ENCODE assay signal across 8 mouse cellular contexts in genomic region chr10:54076420-54076819, GRCm38 (mm10). TPM values are rescaled to one million over a fixed set of nuclear protein-coding genes. Genes with fewer than 3 reads are reported as not detected.
DNase-seq lines count a peak whose midpoint lies in the region; ATAC-seq lines count a peak whose summit lies in the region.

Man1a (minus strand) TSS chr10:54076609.

- peak; percentile 6 to 13 for DNase-seq in cerebellum, postnatal 10 days
- no peak for DNase-seq in cerebellum, adult 18-20 months
- peak; percentile 9 to 10 for DNase-seq in adrenal gland, postnatal 36 days
- DNase-seq in gastrocnemius, adult 18-20 months (ENCODE audit: low spot score): peak; percentile 50
- DNase-seq in hindbrain, embryonic 14.5 days (ENCODE audit: low spot score): no peak
- no peak for DNase-seq in MN1 (ENCODE audit: low spot score)

- peak within 1 kb of the TSS; percentile 69 for H3K9ac ChIP-seq in hindbrain, embryonic 14.5 days
- peak within 1 kb of the TSS; percentile 69 for H3K9ac ChIP-seq in limb, embryonic 15.5 days

- H3K4me1 ChIP-seq in hindbrain, embryonic 14.5 days (replicated peaks; ENCODE audit: control insufficient read depth, insufficient read depth, low read length): peaks cover 13% of the 10 kb centered on the region; the same call in 1 of the 2 replicates
- H3K4me1 ChIP-seq in limb, embryonic 15.5 days: peaks cover 27% of the 10 kb centered on the region

- peaks cover 14% of the 10 kb centered on the region for H3K27me3 ChIP-seq in hindbrain, embryonic 14.5 days (ENCODE audit: control insufficient read depth, insufficient read depth, low read length)
- no peaks in the 10 kb centered on the region for H3K27me3 ChIP-seq in limb, embryonic 15.5 days

- no peak for ATAC-seq in hindbrain, embryonic 14.5 days (ENCODE audit: low FRiP score)
- ATAC-seq in limb, embryonic 15.5 days (ENCODE audit: insufficient number of reproducible peaks, low FRiP score, low TSS enrichment, low read depth): no peak
- ATAC-seq in monocyte, adult 5-6 weeks (replicated peaks; ENCODE audit: insufficient number of reproducible peaks, low FRiP score, low TSS enrichment, poor library complexity, severe bottlenecking): no peak

- no peak within 1 kb of the TSS for H3K27ac ChIP-seq in hindbrain, embryonic 14.5 days
- H3K27ac ChIP-seq in limb, embryonic 15.5 days: peak within 1 kb of the TSS; percentile 78

- WGBS in hindbrain, embryonic 14.5 days: 6% methylated on average over 4 of the region's 4 CpGs
- WGBS in limb, embryonic 15.5 days: 8% methylated on average over 4 of the region's 4 CpGs

- no peaks in the 10 kb centered on the region for H3K36me3 ChIP-seq in hindbrain, embryonic 14.5 days (replicated peaks; ENCODE audit: control insufficient read depth, insufficient read depth)
- no peaks in the 10 kb centered on the region for H3K36me3 ChIP-seq in limb, embryonic 15.5 days

- H3K9me3 ChIP-seq in hindbrain, embryonic 14.5 days (ENCODE audit: control insufficient read depth, low read length): no peaks in the 10 kb centered on the region
- no peaks in the 10 kb centered on the region for H3K9me3 ChIP-seq in limb, embryonic 15.5 days

- H3K4me2 ChIP-seq in hindbrain, embryonic 14.5 days (replicated peaks): peak within 1 kb of the TSS; percentile 99
- peak within 1 kb of the TSS; percentile 99 for H3K4me2 ChIP-seq in limb, embryonic 15.5 days

- peak within 1 kb of the TSS; percentile 83 for H3K4me3 ChIP-seq in hindbrain, embryonic 14.5 days (replicated peaks; ENCODE audit: low read length)
- H3K4me3 ChIP-seq in limb, embryonic 15.5 days: peak within 1 kb of the TSS; percentile 81

RNA-seq across cellular contexts. Expression of gene Man1a, which starts in this region (rescaled TPM):
- total RNA-seq in adrenal gland, postnatal 36 days (2021): 100 to 1,000 TPM in 1 of 2 experiments, 10 to 100 TPM in 1; 28.4 to 160 TPM
- total RNA-seq in gastrocnemius, adult 18-20 months (2021): 1 to 10 TPM; 7.1 to 8.9 TPM
- polyA plus RNA-seq in hindbrain, embryonic 14.5 days (2014; fragmentation: Nextera tagmentation; extraction: Ambion mirVana): 7.6 and 7.9 TPM in 2 replicates
- polyA plus RNA-seq in limb, embryonic 15.5 days (2015; fragmentation: Nextera tagmentation; extraction: Ambion mirVana): 8.8 and 9.1 TPM in 2 replicates
- total RNA-seq in monocyte, adult 5-6 weeks (2017): 119 to 131 TPM (median 129 TPM) in 3 replicates

Comparison
In these comparisons a context has a peak if more than half of its experiments do, and no peak if none do; other contexts are left out.
1. DNase-seq: peak in cerebellum, postnatal 10 days (2 of 2), adrenal gland, postnatal 36 days (2 of 2) and gastrocnemius, adult 18-20 months (single experiment); none in cerebellum, adult 18-20 months (0 of 2), hindbrain, embryonic 14.5 days (single experiment) and MN1 (single experiment).